Mouse (Mus musculus) inflammation-experienced regulatory T-cells, adult 6 months (primary cell): Measurements from ENCODE around the gene Arhgap31. TPM values are rescaled to one million over a fixed set of nuclear protein-coding genes. Genes with fewer than 3 reads are reported as not detected.

Source experiments
- ATAC-seq: one replicate; pipeline ENCODE4 v1.8.0; 2017
- polyA plus RNA-seq, 3 experiments: library from polyadenylated mRNA; unstranded; fragments of 100-300 nt; shearing (Covaris generic); gene quantifications; one replicate each; pipeline ENCODE4 v1.2.1; 2017

Arhgap31 gene
- 10 to 100 TPM; 16.4 to 26.3 (median 23.6) TPM for polyA plus RNA-seq

- peak; percentile 83 for ATAC-seq
Observed at GRCm38 (mm10) chr16:38712581-38713403, at the start of gene Arhgap31. Arhgap31 (minus strand) TSS chr16:38713274.

GRCm38 (mm10) chr16:38762401-38762800 lies 49.3 kb upstream of the Arhgap31 start:
- no peak for ATAC-seq

GRCm38 (mm10) chr16:38761972-38762371 lies 48.9 kb upstream of the Arhgap31 start:
- ATAC-seq = no peak

- ATAC-seq = no peak
Observed at GRCm38 (mm10) chr16:38760834-38761375, 47.8 kb upstream of the Arhgap31 start.

GRCm38 (mm10) chr16:38760239-38760638 lies 47.2 kb upstream of the Arhgap31 start:
- no peak for ATAC-seq

GRCm38 (mm10) chr16:38758104-38758861 lies 45.2 kb upstream of the Arhgap31 start:
- no peak for ATAC-seq

GRCm38 (mm10) chr16:38757626-38758025 lies 44.6 kb upstream of the Arhgap31 start:
- ATAC-seq = no peak

GRCm38 (mm10) chr16:38756572-38756971 lies 43.5 kb upstream of the Arhgap31 start:
- ATAC-seq = no peak

GRCm38 (mm10) chr16:38756177-38756503 lies 43.1 kb upstream of the Arhgap31 start:
- no peak for ATAC-seq

- ATAC-seq = no peak
Observed at GRCm38 (mm10) chr16:38755452-38756176, 42.5 kb upstream of the Arhgap31 start.

GRCm38 (mm10) chr16:38753631-38754030 lies 40.6 kb upstream of the Arhgap31 start:
- no peak for ATAC-seq

GRCm38 (mm10) chr16:38750803-38751202 lies 37.7 kb upstream of the Arhgap31 start:
- no peak for ATAC-seq

- ATAC-seq = no peak
Observed at GRCm38 (mm10) chr16:38743941-38744673, 31.0 kb upstream of the Arhgap31 start.

GRCm38 (mm10) chr16:38742659-38743131 lies 29.6 kb upstream of the Arhgap31 start:
- peak; percentile 87 for ATAC-seq

GRCm38 (mm10) chr16:38742113-38742658 lies 29.1 kb upstream of the Arhgap31 start, which contains the start of gene B4galt4:
B4galt4 (plus strand) TSS chr16:38742264.
- peak; percentile 76 for ATAC-seq

GRCm38 (mm10) chr16:38741204-38741903 lies 28.3 kb upstream of the Arhgap31 start:
- no peak for ATAC-seq

GRCm38 (mm10) chr16:38730921-38731320 lies 17.8 kb upstream of the Arhgap31 start:
- peak; percentile 60 for ATAC-seq

- peak; percentile 84 for ATAC-seq
Observed at GRCm38 (mm10) chr16:38729610-38730288, 16.7 kb upstream of the Arhgap31 start.

- peak; percentile 6 for ATAC-seq
Observed at GRCm38 (mm10) chr16:38729139-38729538, 16.1 kb upstream of the Arhgap31 start.

- no peak for ATAC-seq
Observed at GRCm38 (mm10) chr16:38728576-38729132, 15.6 kb upstream of the Arhgap31 start.
